Mouse (Mus musculus) stomach, embryonic 14.5 days (tissue): Measurements from ENCODE around the gene Uhrf1. TPM values are rescaled to one million over a fixed set of nuclear protein-coding genes. Genes with fewer than 3 reads are reported as not detected.

Experiments used
- ATAC-seq: fragments of 200-750 bp; cut with Nextera tagmentation; 2 replicates; pipeline ENCODE4 v1.8.0; 2017; ENCODE audit warnings: low read depth, moderate TSS enrichment; ENCODE audit not compliant: insufficient number of reproducible peaks, insufficient read depth, low FRiP score
- H3K27ac ChIP-seq: fragments of 300-500 bp; sonication (generic); 2 replicates; pipeline ENCODE4 v1.5.1; 2014; ENCODE audit warnings: mild to moderate bottlenecking, low read length, moderate library complexity, mixed read lengths
- H3K27me3 ChIP-seq: fragments of 300-500 bp; sonication (generic); 2 replicates; pipeline ENCODE4 v1.6.1; 2014; ENCODE audit warnings: low read length, control low read depth, mixed read lengths; ENCODE audit not compliant: control insufficient read depth, insufficient read depth
- H3K36me3 ChIP-seq: fragments of 300-500 bp; sonication (generic); 2 replicates; pipeline ENCODE4 v1.6.1; 2014; ENCODE audit warnings: mild to moderate bottlenecking, control low read depth, low read length, moderate library complexity, mixed read lengths; ENCODE audit not compliant: control insufficient read depth, insufficient read depth
- H3K4me1 ChIP-seq: fragments of 300-500 bp; sonication (generic); 2 replicates; pipeline ENCODE4 v1.6.1; 2014; ENCODE audit warnings: low read length, control low read depth, mixed read lengths; ENCODE audit not compliant: control insufficient read depth, insufficient read depth
- H3K4me2 ChIP-seq: fragments of 300-500 bp; sonication (generic); replicated peaks from 2 replicates; pipeline ENCODE4 v1.6.1; 2014; ENCODE audit warnings: low read depth, low read length, control low read depth
- H3K4me3 ChIP-seq: fragments of 300-500 bp; sonication (generic); 2 replicates; pipeline ENCODE4 v1.5.1; 2014; ENCODE audit warnings: low read depth, low read length, control low read depth
- H3K9ac ChIP-seq: fragments of 300-500 bp; sonication (generic); replicated peaks from 2 replicates; pipeline ENCODE4 v1.6.1; 2014; ENCODE audit warnings: low read depth, mild to moderate bottlenecking, control low read depth, low read length, moderate library complexity, mixed read lengths
- H3K9me3 ChIP-seq: fragments of 300-500 bp; sonication (generic); 2 replicates; pipeline ENCODE4 v1.6.1; 2016; ENCODE audit warnings: low read depth, low read length, control low read depth; ENCODE audit not compliant: control insufficient read depth
- WGBS: fragments of 180-500 bp; shearing (Covaris S2); extraction: QIAGEN DNeasy Blood & Tissue Kit; methylation state at CpG from one replicate; pipeline ENCODE4 v1.1.7; 2014; 5-methylcytosine and 5-hydroxymethylcytosine counted together
- polyA plus RNA-seq: library from polyadenylated mRNA; unstranded; fragments of >200 nt; fragmentation: Nextera tagmentation; extraction: Ambion mirVana; gene quantifications from 2 replicates; pipeline ENCODE4 v1.2.1, GENCODE M21; 2014

Gene Uhrf1
- polyA plus RNA-seq, 1 experiment from 2014 or later, result 85.2 TPM

GRCm38 (mm10) chr17:56332987-56333386 is 29.9 kb downstream of the Uhrf1 start:
- H3K4me1 ChIP-seq, result peaks cover 25% of the 10 kb centered on the region
- 48% methylated on average over 8 of the region's 8 CpGs for WGBS
- no peak overlapping the region for H3K9ac ChIP-seq
- no peaks in the 10 kb centered on the region for H3K9me3 ChIP-seq
- no peaks in the 10 kb centered on the region for H3K27me3 ChIP-seq
- no peak for ATAC-seq
- no peak overlapping the region for H3K4me2 ChIP-seq
- 0 out of 2 replicates have a peak, but pooled peaks cover 3% of the 10 kb centered on the region for H3K36me3 ChIP-seq
- H3K27ac ChIP-seq, result no peak overlapping the region
- H3K4me3 ChIP-seq, result no peak overlapping the region

- no peak overlapping the region for H3K9ac ChIP-seq
- H3K9me3 ChIP-seq, result no peaks in the 10 kb centered on the region
- no peak overlapping the region for H3K4me2 ChIP-seq
- no peak overlapping the region for H3K4me3 ChIP-seq
- 0 out of 2 replicates have a peak, but pooled peaks cover 3% of the 10 kb centered on the region for H3K4me1 ChIP-seq
- H3K27ac ChIP-seq, result no peak overlapping the region
- 0 out of 2 replicates have a peak, but pooled peaks cover 3% of the 10 kb centered on the region for H3K36me3 ChIP-seq
- H3K27me3 ChIP-seq, result no peaks in the 10 kb centered on the region
- ATAC-seq, result no peak
- 58% methylated on average over 4 of the region's 4 CpGs for WGBS
Measured at GRCm38 (mm10) chr17:56337190-56337589, 34.1 kb downstream of the Uhrf1 start.

GRCm38 (mm10) chr17:56337791-56338190 is 34.7 kb downstream of the Uhrf1 start:
- Histone ChIP-seq H3K4me3 (no peak overlapping the region), H3K9me3 (no peaks in the 10 kb centered on the region), H3K36me3 (0 out of 2 replicates have a peak, but pooled peaks cover 3% of the 10 kb centered on the region), H3K4me2 (no peak overlapping the region), H3K27ac (no peak overlapping the region), H3K27me3 (no peaks in the 10 kb centered on the region), H3K4me1 (0 out of 2 replicates have a peak, but pooled peaks cover 3% of the 10 kb centered on the region), H3K9ac (no peak overlapping the region)
- ATAC-seq, result no peak
- WGBS, result 85% methylated on average over 6 of the region's 6 CpGs

GRCm38 (mm10) chr17:56338909-56339308 is 35.8 kb downstream of the Uhrf1 start:
- H3K9ac ChIP-seq, result no peak overlapping the region
- 0 out of 2 replicates have a peak, but pooled peaks cover 3% of the 10 kb centered on the region for H3K4me1 ChIP-seq
- no peaks in the 10 kb centered on the region for H3K9me3 ChIP-seq
- no peak overlapping the region for H3K4me2 ChIP-seq
- 50% methylated on average over 4 of the region's 4 CpGs for WGBS
- H3K27ac ChIP-seq, result no peak overlapping the region
- H3K27me3 ChIP-seq, result no peaks in the 10 kb centered on the region
- H3K36me3 ChIP-seq, result 0 out of 2 replicates have a peak, but pooled peaks cover 3% of the 10 kb centered on the region
- no peak for ATAC-seq
- H3K4me3 ChIP-seq, result no peak overlapping the region

GRCm38 (mm10) chr17:56340717-56341116 is 37.6 kb downstream of the Uhrf1 start:
- H3K9me3 ChIP-seq, result no peaks in the 10 kb centered on the region
- ATAC-seq, result no peak
- no peak overlapping the region for H3K4me3 ChIP-seq
- H3K36me3 ChIP-seq, result no peaks in the 10 kb centered on the region
- H3K27me3 ChIP-seq, result no peaks in the 10 kb centered on the region
- H3K4me2 ChIP-seq, result no peak overlapping the region
- no peak overlapping the region for H3K27ac ChIP-seq
- H3K4me1 ChIP-seq, result 0 out of 2 replicates have a peak, but pooled peaks cover 3% of the 10 kb centered on the region
- no peak overlapping the region for H3K9ac ChIP-seq

- H3K27ac ChIP-seq, result no peak overlapping the region
- no peaks in the 10 kb centered on the region for H3K9me3 ChIP-seq
- no peaks in the 10 kb centered on the region for H3K36me3 ChIP-seq
- H3K4me3 ChIP-seq, result no peak overlapping the region
- H3K9ac ChIP-seq, result no peak overlapping the region
- no peak overlapping the region for H3K4me2 ChIP-seq
- H3K4me1 ChIP-seq, result no peaks in the 10 kb centered on the region
- 76% methylated on average over 3 of the region's 3 CpGs for WGBS
- H3K27me3 ChIP-seq, result no peaks in the 10 kb centered on the region
- no peak for ATAC-seq
Measured at GRCm38 (mm10) chr17:56343466-56343865, 40.3 kb downstream of the Uhrf1 start.

- H3K4me3 ChIP-seq, result no peak overlapping the region
- H3K9me3 ChIP-seq, result no peaks in the 10 kb centered on the region
- ATAC-seq, result no peak
- no peaks in the 10 kb centered on the region for H3K36me3 ChIP-seq
- no peak overlapping the region for H3K27ac ChIP-seq
- WGBS, result 68% methylated on average over 2 of the region's 2 CpGs
- no peaks in the 10 kb centered on the region for H3K4me1 ChIP-seq
- no peak overlapping the region for H3K4me2 ChIP-seq
- no peaks in the 10 kb centered on the region for H3K27me3 ChIP-seq
- no peak overlapping the region for H3K9ac ChIP-seq
Measured at GRCm38 (mm10) chr17:56345364-56345763, 42.2 kb downstream of the Uhrf1 start.

- no peak overlapping the region for H3K27ac ChIP-seq
- H3K36me3 ChIP-seq, result peaks cover 8% of the 10 kb centered on the region
- ATAC-seq, result no peak
- H3K4me2 ChIP-seq, result no peak overlapping the region
- H3K4me3 ChIP-seq, result no peak overlapping the region
- 73% methylated on average over 4 of the region's 4 CpGs for WGBS
- H3K27me3 ChIP-seq, result no peaks in the 10 kb centered on the region
- no peak overlapping the region for H3K9ac ChIP-seq
- H3K9me3 ChIP-seq, result no peaks in the 10 kb centered on the region
- no peaks in the 10 kb centered on the region for H3K4me1 ChIP-seq
Measured at GRCm38 (mm10) chr17:56348128-56348527, 45.0 kb downstream of the Uhrf1 start.

GRCm38 (mm10) chr17:56348586-56348985 is 45.5 kb downstream of the Uhrf1 start:
- no peak overlapping the region for H3K4me3 ChIP-seq
- no peaks in the 10 kb centered on the region for H3K9me3 ChIP-seq
- no peaks in the 10 kb centered on the region for H3K27me3 ChIP-seq
- H3K9ac ChIP-seq, result no peak overlapping the region
- no peak overlapping the region for H3K27ac ChIP-seq
- ATAC-seq, result no peak
- H3K36me3 ChIP-seq, result peaks cover 10% of the 10 kb centered on the region
- no peak overlapping the region for H3K4me2 ChIP-seq
- H3K4me1 ChIP-seq, result no peaks in the 10 kb centered on the region
